Mouse (Mus musculus) brain, embryonic 14.5 days (tissue): ENCODE data around the gene Zfp560.

ENCODE experiments used
- CTCF ChIP-seq: fragments of 200-500 bp; IDR thresholded peaks from 2 replicates; pipeline ENCODE4 v1.5.1; 2012; ENCODE audit warnings: inconsistent platforms, mild to moderate bottlenecking, moderate library complexity, borderline replicate concordance; ENCODE audit not compliant: insufficient read depth, insufficient read length; ENCODE audit errors: extremely low read depth
- POLR2A ChIP-seq: fragments of 200-500 bp; IDR thresholded peaks from 2 replicates; pipeline ENCODE4 v1.6.1; 2012; ENCODE audit warnings: mild to moderate bottlenecking, inconsistent platforms, borderline replicate concordance; ENCODE audit not compliant: poor library complexity, insufficient read depth, insufficient read length, severe bottlenecking; ENCODE audit errors: extremely low read depth

- TF ChIP-seq POLR2A (no peak), CTCF (no peak)
These were observed 86.7 kb downstream of the Zfp560 start, which contains the start of gene Olfr873 for GRCm38 (mm10) chr9:20298232-20298631.
